Mouse (Mus musculus) R1 (cell line): ENCODE measurements around the gene Zswim4.

Experiments used
- DNase-seq: peaks from one replicate; pipeline ENCODE4 v3.0.0-alpha.2; 2018; ENCODE audit warnings: low read depth, low spot score

Zswim4 gene

DNA sequence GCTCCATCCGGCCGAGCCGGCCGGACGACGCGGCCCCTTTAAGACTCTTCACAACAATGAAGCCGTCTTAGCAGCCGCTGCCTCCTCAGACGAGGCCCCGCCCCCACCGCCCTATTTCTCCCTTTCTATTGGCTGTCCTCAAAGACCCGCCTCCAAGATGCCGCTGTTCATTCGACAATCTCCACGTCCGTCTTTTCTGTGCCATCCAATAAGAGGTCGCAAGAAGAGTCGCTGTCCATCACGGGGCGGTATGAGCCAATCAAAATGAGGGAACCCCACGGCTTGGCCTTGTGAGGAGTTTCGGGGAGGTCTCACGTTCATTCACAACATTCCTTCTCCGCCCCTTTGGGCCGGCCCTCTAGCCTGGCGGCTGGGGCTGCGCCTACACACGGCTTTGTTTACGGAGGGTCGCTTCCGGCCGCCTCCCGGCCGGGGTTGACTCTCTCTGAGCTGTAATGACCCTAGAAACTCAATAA lies at the start of gene Zswim4:
Gene Zswim4, minus strand, starts transcription at position 58 of the 476 bp plus-strand sequence.
- DNase-seq = peak; percentile 100

DNA sequence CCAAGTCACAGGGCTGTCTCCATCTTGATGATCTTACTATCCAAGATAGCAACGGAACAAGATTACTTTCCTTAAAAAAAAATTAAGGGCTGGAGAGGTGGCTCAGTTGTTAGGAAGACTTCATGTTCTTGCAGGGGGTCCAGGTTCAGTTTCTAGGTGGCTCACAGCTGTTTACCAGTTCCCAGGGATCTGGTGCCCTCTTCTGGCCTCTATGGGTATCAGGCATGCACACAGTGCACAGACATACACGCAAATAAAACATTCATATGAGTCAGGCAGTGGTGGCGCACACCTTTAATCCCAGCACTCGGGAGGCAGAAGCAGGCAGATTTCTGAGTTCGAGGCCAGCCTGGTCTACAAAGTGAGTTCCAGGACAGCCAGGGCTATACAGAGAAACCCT lies 48.8 kb upstream of the Zswim4 start:
- peak; percentile 88 for DNase-seq

DNA sequence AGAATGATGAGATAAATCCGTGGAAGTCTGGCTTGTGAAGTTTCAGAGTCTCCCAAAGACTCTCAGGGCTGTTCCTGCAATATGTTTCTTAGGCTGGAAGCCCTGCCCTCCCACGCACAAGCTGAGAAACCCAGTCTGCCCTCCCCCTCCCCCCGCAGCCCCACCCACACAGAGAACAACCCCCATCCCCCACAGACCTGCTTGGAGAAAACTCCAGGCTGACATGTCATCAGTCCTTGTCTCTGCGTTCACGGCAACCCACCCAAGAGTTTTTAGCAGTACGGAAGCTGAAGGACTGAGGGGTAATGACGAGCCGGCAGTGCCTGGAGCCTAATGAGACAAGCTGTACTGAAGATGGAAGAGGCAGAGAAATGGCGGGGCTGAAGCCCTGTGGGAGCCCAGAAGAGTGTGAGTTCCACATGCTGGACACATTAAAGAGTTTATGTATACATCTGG lies 47.8 kb upstream of the Zswim4 start:
- peak; percentile 64 for DNase-seq

DNA sequence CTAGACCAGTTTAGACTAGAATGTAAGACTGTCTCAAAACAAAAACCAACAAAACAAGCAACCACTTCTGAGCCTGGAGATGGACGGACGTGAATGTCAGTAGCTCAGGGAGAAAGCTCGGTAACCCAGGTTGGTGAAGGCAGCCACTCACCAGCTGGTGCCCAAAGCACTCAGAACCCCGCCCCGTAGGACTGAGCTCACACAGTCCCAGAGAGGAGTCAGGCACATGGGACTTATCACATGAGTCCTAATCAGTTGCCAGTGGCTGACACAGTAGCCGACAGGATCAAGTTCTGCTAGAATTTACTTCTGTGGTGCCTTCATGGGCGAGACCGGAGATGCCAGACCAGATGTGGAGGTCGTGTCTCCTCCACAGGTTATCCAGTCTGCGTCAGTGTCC lies 43.9 kb upstream of the Zswim4 start:
- DNase-seq = no peak

DNA sequence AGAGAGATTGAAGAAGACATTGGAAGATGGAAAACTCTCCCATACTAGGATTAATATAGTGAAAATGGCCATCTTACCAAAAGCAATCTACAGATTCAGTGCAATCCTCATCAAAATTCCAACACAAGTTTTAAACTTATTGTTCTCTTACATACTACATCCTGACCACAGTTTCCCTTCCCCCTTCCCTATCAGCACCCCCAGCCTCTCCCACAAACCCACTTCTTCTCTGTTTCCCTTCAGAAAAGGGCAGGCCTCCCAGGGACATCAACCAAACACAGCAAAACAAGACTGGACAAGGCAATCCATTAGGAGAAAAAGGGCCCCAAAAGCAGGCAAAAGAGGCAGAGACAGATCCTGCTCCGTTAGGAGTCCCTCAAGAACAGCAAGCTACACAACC lies 39.6 kb upstream of the Zswim4 start:
- no peak for DNase-seq

DNA sequence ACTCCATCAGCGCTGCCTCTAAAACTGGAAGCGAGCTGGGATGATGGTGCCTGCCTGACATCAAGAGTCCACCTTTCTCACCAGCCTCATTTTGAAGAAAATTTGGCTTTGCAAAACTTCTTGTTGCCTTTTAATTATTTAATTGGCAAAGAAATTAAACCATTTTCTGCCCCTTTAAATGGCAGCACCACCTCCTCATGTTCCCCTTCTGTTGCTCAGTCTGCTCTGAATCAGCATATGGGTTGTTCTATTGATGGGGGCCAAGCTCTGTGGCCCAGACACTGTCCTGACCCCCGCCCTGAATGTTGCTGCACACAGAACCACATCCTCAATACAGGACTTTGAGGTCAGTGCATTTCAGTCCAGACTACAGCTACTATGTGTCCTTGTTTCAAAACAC lies 37.1 kb upstream of the Zswim4 start:
- no peak for DNase-seq

DNA sequence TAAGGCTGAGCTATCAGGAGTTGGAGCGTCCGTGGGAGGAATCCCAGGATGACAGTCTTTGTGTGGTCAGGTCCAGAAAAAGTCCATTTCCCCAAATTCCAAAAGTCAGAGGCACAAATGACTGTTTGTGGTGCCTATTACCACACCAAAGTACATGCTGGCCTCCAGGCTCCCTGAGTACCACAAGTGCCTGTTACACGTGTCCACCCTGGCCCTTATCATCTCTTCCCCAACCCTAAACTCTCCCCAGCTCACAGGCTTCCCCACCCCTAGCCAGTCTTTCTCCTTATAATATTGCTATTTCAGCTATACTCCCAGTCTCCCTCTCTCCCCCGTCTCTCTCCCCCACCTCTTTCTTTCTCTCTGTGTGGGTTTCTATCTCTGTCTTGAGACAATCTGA lies 35.4 kb upstream of the Zswim4 start:
- no peak for DNase-seq

DNA sequence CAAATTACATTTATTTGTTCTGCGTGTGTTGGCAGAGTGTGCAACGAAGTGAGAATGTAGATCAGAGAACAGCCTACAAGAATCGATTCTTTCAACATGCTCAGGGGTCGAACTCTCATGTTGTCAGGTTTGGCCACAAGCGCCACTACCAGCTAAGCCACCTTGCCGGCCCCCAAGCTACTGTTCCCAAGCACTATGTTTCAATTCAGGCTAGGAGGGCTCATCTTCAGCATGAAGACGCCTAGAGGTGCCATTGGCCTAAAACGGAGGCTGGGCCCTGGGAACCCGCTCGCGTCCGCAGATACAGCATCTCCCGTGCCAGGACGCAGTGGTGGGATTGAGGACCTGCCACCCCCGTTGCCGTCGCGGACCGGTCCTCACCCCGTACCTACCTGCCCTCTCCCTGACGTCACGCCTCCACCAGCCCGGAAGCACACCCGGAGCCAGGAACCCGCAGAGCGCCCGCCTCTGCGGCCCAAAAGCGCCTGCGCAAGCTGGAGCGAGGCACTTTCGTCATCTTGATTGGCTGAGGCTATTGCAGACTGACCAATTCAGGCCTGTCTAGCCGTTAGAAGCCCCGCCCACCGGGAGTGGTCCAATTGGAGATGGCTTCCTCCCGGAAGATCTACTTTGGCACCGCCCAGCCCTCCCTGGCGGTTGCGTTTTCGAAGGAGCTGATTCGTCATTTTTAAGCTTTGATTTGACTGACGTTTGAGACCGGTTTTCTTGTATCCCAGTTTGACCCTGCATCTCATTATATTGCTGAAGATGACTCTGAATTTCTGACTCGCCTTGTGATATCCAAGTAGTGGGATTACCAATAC lies 33.3 kb upstream of the Zswim4 start, which contains the start of gene Ccdc130:
Gene Ccdc130, minus strand, starts transcription at position 431 of the 824 bp plus-strand sequence.
- DNase-seq = peak; percentile 100

DNA sequence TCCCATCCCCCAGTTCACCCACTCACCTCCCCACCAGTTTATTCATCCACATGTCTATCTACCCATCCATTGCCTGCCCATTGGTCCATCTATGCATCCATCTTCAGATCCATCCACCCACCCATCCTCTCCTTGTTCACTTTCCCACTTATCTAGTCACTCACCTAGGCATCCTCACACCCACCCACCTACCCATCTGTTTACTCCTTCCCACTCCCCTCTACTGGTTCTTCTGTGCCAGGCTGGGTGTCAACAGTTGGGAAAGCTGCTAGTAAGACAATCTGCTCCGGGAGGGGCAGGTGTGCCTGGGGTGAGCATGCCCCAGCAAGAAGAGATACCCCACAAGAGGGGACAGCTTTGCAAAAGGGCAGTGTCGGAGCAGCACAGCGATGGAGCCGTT lies 24.2 kb upstream of the Zswim4 start:
- no peak for DNase-seq

DNA sequence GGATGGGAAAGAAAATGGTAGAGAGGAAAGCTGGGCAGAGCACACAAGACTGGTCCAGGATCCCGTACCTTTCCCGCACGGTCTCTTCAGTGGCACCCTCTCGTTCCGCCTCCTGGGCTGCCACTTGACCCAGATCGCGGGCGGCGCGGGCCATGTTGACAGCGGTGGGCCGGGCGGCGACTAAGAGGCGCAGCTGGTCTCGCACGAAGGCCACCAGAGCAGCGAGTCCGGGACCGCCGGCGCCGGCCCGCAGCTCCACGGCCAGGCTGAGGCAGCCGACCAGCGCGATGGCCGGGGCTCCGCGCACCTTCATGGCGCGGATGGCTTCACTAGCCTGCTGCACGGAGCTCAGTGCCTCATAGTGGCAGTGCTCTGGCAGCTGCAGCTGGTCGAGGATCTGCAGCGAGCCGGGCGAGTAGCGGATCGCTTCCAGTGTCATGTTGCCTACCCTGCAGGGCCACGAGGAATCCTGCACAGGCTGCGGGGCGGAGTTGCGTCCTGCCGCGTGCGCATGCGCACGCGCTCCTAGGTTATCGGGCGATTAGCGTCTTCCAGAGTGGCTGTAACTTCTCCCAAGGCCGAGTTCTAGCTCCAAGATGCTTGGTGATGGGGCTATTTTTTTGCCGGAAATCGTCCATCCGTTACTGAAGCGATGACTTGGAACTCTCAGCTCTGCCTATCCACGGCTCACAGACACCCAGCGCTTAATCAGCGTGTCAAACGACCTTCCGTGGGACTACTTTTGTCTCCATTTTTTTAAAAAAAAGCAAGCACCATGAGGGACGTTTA lies 20.2 kb upstream of the Zswim4 start, which contains the start of gene Mri1:
Gene Mri1, minus strand, starts transcription at position 505 of the 789 bp plus-strand sequence.
- DNase-seq = peak; percentile 95

DNA sequence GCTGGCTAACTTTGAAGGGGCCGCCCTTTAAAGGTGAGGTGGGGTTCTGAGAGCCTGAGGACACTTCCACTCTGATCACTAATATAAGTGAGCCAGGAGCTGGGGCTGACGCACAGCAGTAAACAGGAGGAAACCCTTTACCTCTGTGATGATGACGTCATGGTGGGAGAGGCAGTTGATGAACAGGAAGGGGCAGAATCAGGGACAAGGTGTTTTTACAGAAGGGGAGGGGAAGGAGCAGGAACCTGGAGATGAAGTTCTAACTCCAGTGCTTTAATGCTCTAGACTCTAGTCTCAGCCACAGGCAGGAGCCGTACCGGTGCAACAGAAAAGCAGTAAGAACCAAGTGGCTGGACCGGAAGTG lies 19.6 kb upstream of the Zswim4 start:
- DNase-seq = peak; percentile 87

DNA sequence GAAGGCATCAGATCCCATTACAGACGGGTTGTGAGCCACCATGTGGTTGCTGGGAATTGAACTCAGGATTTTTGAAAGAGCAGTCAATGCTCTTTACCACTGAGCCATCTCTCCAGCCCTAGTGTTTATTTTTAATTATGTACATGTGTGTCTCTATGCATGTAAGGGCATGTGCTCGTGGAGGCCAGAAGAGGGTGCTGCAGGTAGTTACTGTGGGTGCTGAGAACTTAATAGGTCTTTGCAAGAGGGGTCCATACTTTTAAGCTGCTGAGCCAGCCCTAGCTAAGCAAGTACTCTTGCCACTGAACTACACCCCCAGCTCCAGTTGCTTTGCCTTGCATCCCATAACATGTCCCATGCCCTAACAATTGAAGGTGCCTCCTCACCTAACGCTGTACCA lies 19.0 kb upstream of the Zswim4 start:
- DNase-seq = peak; percentile 45

DNA sequence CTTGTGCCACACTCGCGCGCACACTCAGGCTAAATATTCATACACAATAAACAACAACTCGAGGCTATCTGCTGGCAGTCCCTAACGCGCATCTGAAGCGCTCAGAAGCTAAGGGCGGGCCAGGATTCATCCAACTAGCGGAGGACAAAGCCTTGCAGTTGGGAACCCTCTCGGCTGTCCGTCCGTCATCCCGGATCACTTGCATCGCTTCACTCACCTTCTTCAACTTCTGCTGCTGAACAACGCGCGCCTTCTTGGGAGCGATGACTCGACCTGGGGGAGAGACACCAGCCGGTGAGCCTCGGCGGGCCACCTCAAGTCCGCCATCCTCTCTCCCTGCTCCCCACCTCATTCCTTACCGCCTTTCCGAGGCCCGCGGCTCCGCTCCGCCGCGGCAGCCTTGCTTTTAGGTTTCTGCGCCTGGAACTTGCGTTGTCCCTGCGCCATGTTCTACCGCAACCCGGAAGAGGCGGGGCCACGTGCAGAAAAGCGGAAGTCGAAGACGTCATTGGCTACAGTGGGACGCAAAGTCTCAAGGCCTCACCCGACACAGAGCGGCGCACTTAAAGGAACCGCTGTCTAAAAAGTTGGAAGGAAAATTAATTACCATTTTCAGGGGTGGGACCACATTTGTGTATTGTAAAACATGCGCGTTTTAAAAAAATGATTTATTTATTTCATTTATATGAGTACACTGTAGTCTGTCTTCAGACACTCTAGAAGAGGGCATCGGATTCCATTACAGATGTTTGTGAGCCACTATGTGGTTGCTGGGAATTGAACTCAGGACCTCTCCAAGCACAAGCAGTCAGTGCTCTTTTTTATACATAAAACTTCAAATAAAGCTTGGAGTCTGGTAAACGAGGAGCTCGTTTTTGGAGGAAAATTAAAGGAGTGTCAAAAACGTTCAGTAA lies 12.7 kb upstream of the Zswim4 start, which contains the start of gene D8Ertd738e:
Gene D8Ertd738e, minus strand, starts transcription at position 463 of the 914 bp plus-strand sequence.
- DNase-seq = peak; percentile 96

DNA sequence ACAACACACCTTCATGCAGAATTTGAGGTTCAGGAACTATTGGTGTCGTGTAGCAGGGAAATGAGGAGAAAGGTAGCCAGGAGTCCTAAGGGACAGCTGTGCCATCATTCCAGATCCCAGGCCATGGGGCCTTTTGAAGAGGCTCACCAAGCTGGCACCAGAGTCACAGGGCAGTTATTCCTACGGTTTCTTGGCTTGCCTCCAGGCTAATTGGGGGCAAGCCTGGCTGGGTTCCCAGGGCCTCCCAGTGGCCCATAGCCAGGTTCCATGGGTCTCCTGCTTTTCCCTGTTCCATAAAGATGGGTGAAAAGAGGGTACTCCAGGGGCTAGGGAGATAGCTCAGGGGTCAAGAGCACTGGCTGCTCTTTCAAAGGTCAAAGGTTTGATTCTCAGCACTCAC lies 5.0 kb upstream of the Zswim4 start:
- DNase-seq = no peak

DNA sequence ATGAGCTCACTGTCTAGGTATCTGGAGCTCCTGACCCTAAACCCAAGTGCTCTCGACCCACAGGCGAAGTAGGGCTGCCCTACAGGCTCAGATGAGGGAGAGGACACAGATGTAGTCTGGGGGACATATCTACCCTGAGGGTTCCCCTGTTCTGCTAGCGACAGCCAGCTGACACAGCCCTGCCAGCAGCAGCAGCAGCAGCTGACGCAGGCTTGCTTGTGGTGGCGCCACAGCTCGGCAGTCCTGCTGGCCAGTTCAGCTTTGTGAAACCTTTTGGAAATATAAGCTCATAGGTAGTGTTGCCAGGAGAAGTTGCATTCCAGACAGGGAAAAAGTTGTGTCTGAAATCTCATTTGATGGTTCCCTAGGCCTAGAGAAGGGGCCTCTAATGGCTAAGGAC lies 4.3 kb upstream of the Zswim4 start:
- no peak for DNase-seq

DNA sequence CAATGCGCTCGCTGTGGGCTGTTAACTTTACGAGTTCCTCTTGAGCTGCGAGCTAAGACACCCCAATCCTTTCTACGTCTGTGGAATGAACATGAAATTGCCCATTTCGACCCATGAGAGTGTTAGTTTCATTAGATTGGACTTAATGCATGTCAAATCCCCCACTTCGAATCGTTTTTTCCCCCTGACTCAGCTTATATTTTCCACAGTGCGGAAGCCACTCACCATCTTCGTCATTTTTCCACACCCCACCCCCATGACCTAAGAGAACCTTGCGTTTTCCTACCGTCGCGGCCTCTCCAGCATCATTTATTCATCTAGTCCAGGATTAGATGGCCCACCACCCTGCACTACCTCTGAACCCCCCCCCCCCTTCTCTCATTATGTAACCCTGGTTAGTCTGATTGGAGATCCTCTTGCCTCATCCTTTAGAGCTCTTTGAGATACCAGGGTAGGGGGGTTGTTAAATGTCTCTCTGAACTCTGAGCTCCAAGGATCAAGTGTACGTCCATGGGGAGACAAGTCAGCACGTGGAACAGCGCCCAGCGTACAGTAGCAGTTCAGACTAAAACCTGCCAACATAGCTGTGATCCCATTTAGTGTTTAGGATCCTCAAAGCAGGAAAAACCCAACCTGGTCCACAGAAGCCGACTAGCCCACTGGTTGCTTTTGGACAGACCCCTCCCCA lies 831 bp upstream of the Zswim4 start:
- DNase-seq = peak; percentile 80

DNA sequence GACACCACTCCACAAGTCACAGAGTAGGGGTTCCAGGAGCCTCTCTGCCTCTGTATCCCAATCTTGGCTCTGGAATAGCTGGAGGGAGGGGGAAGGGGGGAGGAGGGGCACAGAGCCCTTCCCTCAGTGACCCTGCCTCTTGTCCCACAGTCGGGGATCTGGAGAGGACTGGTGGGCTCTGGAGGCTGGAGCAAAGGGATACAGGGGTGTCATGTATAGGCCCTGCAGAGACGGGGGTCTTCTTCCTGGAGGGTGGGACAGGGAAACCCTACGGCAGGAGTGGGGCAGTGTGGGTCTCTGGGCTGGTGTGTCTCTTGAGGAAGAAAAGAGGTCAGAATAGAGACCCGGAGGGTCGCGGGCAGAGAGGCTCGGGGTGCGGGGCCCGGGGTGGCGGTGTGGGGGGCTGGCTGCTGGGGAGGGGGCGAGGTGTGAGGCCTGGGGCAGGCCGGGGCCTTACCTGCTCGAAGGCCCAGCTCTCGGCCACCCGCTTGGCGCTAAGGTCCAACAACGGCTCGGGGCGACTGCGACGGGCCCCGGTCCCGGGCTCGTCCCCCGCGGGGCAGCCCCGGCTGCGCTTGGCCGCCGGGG lies 351 bp downstream of the Zswim4 start:
- no peak for DNase-seq

DNA sequence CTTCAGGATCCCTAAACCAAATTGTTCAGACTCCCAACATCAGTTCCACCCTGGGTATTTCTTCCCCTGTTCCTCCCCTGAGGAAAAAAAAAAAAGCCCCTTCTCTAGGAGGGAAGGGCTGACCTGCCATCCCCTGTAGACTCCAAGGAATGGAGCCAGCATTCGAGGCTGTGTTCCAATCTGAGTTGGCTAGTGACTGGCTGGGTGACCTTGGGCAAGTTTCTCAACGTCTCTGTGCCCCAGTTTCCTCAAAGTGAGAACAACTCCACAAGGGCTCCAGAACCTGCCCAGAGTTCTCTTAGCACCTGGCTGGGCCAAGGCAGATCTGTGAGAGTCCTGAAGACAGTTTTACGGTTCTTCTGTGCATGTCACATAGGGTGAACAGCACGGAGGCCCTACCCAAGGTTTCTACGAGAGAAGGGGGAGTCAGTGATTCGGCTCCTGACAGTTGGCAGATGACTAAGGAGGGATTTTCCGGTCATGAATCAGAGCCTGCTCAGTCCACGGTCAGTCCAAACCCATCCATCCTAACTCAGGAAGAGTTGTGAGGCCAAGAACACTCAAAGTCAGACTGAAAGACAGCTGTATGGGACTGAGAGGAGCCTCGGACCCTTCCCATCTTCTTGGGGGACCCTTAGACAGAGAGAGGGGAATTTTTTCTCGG lies 977 bp downstream of the Zswim4 start:
- no peak for DNase-seq

DNA sequence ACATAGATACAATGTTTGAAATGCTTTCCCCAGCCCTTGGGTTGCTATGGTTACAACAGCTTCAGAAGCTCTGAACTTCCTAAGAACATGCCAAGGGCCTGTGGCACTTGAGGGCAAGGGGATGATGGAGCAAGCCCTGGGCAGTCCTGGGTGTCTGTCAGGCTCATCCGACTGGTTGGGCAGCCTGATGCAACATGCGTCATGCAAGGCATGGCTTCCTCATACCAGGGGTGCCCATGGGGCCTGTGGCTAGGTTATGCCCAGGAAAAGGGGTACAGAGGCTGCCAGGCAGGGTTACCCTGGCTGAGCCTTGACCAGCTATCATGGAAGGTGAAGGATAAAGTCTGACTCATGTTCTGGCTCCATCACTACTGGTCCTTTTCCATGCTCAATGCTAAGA lies 3.8 kb downstream of the Zswim4 start:
- no peak for DNase-seq

DNA sequence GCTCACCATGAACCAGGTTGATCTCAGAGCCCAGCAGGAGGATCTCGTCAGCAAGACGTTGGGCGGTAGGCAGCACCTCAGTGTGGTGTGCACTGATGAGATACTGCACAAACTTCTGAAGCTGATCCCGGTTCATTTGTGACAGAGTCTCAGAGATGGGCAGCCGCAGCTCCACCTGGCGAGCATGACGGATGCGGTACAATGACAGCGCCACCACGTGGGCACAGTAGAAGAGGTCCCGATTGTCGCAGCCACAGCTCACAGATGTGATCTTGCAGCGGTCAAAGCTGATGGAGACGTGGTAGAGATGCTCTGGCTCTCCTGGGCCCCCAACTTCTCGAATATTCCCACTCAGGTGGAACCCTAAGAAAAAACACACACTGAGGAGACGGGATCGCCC lies 6.1 kb downstream of the Zswim4 start:
- peak; percentile 69 for DNase-seq
